Mouse (Mus musculus) layer of hippocampus, postnatal 10 days (tissue): ENCODE measurements at regions not wholly inside any gene's neighbourhood (a gene's known extent, or its start where the extent isn't known, plus 50 kb on each side); places are given as distances from the start of the nearest gene placed in this dataset.
A peak's percentile ranks its signal among the peaks of the same experiment; 100 is the strongest.

ENCODE experiments used
- DNase-seq, 2 experiments: peaks; one replicate each; pipeline ENCODE4 v3.0.0; 2021; ENCODE audit warnings: low spot score in 2 of 2

DNA sequence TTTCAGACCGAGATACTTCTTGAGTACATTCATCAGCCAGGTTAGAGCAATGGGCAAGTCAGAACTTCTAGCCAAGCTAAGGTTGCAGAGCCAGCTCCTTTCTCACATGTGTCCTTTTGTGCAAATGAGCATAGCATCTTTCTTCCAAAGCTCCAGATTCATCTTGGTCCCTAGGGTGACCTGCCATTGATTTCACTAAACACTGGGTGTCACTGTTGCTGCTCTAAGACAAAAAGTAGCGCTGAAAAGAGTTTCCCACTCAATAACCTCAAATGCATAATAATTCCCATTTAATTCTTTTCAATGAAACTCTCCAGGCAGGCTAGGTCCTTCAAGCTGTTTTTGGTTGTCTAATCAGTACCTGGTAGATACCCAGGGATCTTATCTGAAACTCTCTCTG, 688.6 kb upstream of the BB014433 start:
- peak; percentile 18 to 39 for DNase-seq

DNA sequence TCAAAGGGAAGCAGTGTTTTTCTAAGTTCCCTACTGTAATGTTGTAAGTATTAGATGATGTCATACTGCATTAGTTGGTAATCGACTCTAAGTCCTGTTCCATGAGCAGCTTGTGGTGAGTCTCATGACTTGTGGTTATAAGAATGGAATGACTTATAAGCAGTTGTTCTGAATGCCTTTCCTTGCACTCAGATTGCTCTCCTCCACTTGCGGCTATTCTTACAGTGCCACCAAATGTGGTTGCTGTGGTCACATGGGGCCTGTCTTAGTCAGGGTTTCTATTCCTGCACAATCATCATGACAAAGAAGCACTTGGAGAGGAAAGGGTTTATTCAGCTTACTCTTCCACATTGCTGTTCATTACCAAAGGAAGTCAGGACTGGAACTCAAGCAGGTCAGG, 685.4 kb upstream of the BB014433 start:
- DNase-seq, result no peak

DNA sequence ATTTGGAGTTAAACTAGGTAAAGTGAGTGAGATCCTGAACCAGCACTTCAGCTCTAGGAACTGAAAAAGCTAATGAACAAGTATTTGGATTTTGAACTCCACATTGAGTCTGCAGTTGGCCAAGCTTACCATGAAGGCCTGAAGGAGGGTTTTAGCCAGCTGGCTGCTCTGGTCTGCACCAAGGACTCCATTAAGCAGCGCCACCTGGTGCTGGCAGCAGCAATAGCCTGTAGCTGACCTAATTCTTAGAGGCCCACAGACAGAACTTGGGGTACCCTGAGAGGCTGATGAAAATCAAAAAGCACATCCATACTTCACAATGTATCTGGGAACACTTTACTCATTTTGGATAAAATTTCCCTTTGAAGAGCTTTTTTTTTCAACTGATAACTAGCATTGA, 683.2 kb upstream of the BB014433 start:
- peak; percentile 72 to 83 for DNase-seq

DNA sequence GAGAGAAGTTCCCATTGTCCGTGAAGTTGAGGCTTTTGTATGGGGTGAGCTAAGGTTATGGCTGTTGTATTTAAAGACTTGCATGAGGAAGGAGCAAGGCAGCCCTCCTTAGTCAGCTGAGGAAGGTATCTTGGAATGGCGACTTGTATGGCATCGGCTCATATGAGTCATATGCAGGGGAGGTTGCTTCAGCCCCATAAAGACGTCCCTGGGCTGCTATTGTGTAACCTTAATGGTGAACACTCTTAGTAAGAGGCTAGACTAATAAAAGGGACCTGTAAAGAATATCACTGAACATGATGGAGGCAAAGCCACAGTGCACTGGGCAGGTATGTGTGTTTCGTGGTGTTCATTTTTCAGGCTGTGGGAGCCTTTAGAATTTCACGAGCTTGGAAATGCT, 680.4 kb upstream of the BB014433 start:
- DNase-seq, result no peak
